Mouse (Mus musculus) G1E (cell line): ENCODE results near the gene Pwwp2b.

Experiments used
- CTCF ChIP-seq: IDR thresholded peaks from 2 replicates; pipeline ENCODE4 v1.5.1; 2012; ENCODE audit warnings: low read depth, low read length, inconsistent platforms, mixed read lengths
- GATA1 ChIP-seq: IDR thresholded peaks from 2 replicates; pipeline ENCODE4 v1.6.1; 2012; ENCODE audit warnings: borderline replicate concordance, low read length, inconsistent platforms, mixed read lengths
- POLR2AphosphoS5 ChIP-seq: IDR thresholded peaks from 2 replicates; pipeline ENCODE4 v1.6.1; 2012; ENCODE audit warnings: low read depth, low read length, inconsistent platforms; ENCODE audit not compliant: insufficient replicate concordance
- TAL1 ChIP-seq: conservative IDR thresholded peaks from 2 replicates; pipeline ENCODE4 v1.6.1; 2012; ENCODE audit warnings: low read depth, low read length, inconsistent platforms, mixed read lengths

- TF ChIP-seq CTCF = no peak
- TF ChIP-seq POLR2AphosphoS5 = no peak
- TF ChIP-seq TAL1 = no peak
- no peak for TF ChIP-seq GATA1
These were observed 5.2 kb downstream of the Pwwp2b start for GRCm38 (mm10) chr7:139253462-139253861.
